ENCODE assay signal across 8 mouse cellular contexts in the genomic region with DNA sequence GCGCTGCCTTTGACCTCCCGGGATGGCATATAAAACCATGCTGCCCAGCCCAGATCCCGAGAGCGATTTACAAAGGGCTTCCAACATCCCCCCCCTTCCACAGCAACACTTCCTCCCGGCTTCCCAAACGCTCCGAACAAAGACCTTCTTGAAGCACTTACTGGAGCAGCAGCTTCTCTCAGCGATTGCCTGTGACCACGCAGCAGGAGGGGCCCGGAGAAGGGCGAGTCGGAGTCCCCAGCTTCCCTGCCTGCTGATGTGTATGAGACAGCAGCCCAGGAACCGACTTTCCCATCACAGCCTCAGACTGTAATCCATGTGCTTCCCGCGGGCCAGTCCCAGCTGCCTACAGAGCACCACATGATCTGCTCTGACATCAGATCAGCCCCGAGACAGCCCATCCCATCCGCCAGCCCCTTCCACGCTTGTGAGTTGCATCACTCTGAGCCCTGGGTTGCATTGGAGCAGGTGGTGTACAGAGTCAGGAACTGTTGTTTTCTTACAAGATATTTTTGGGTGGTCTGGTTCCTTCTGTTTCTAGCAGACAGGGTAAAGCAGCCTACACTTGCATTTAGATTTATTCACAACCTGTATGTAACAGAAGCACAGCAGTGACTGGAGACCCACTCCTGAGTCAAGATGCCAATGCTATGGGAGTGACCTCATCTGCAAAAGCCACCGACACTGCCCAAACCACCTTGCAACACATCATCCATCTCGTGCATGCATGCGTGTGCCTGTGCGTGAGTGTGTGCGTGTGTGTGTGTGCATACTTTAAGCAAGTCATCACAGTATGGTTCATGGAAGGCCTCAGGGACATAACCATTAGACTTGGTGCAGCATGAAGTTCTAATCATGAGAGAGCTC.
DNase-seq lines count a peak whose midpoint lies in the region; ATAC-seq lines count a peak whose summit lies in the region.

No protein-coding gene starts in this region.

- intact Hi-C loops in left cerebral cortex, postnatal 10 days (cut with DNase I) = no loop called here

- peak; percentile 64 to 80 for DNase-seq in adrenal gland, adult (ENCODE audit: inconsistent age in 2 of 2, low spot score in 1 of 2)
- DNase-seq in cerebellum, postnatal 10 days = peak; percentile 85 to 88
- peak; percentile 85 to 89 for DNase-seq in frontal cortex, postnatal 10 days (ENCODE audit: low spot score in 2 of 2)
- peak; percentile 85 for DNase-seq in hindbrain, embryonic 10.5 days (ENCODE audit: low spot score)
- peak; percentile 89 for DNase-seq in left cerebral cortex, postnatal 10 days (ENCODE audit: extremely low spot score in 1 of 2, low spot score in 2 of 2)
- DNase-seq in right cerebral cortex, postnatal 14 days = peak; percentile 83

- peak; percentile 81 for ATAC-seq in megakaryocyte, adult 5-6 weeks (ENCODE audit: poor library complexity, severe bottlenecking)
- no peak for ATAC-seq in inflammation-experienced regulatory T-cells, adult 6 months

- H3K4me1 ChIP-seq in hindbrain, embryonic 10.5 days (replicated peaks) = peaks cover 28% of the 10 kb centered on the region

- H3K9me3 ChIP-seq in hindbrain, embryonic 10.5 days = no peaks in the 10 kb centered on the region

- no peaks in the 10 kb centered on the region for H3K36me3 ChIP-seq in hindbrain, embryonic 10.5 days

- 18% methylated on average over 23 of the region's 23 CpGs for WGBS in hindbrain, embryonic 10.5 days

- H3K27me3 ChIP-seq in hindbrain, embryonic 10.5 days (ENCODE audit: insufficient read depth, poor library complexity, severe bottlenecking) = no peaks in the 10 kb centered on the region

- peak overlapping the region; percentile 94 for H3K27ac ChIP-seq in hindbrain, embryonic 10.5 days

- peak overlapping the region; percentile 62 for H3K4me3 ChIP-seq in hindbrain, embryonic 10.5 days
